In the genomic region with DNA sequence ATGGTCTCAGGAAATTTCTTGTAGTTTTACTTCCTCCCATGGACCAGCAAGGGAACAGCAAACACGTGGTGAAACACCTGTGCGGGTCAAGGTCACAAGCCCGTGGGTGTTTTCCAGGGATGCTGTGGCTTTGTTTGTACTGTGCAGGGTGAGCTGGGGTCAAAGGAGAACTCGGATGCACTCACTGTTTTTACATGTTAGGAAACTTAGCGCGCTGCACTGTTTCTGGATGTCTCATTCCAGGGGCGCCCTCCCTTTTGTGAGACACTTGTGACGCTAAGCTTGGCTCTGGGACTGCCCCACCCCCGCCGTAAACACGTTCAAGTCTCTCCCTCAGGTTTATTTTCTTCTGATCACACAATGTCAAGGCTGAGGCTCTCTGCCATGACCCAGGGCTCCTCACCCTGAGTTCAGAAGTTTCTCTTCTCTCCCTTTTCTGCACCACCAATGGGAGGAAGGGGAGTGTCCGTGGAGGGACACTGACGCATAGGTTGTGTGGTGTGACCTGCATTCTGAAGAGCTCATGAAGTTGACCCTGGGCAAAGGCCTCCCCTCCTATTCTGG, we compare ENCODE assay signal across 12 mouse cellular contexts. TPM values are rescaled to one million over a fixed set of nuclear protein-coding genes. Genes with fewer than 3 reads are reported as not detected.
DNase-seq lines count a peak whose midpoint lies in the region; ATAC-seq and TF ChIP-seq lines count a peak whose summit lies in the region.
"Had no signal": no experiment of that assay in that cellular context is flagged by ENCODE, and none has a peak within 500 bp of the region (broad histone marks: within the 10 kb centered on the region; RNA-seq: fewer than 3 reads in every experiment).

No protein-coding gene starts in this region.

- intact Hi-C loops in gastrocnemius, adult 2 months (cut with DNase I): no loop called here

- no peak overlapping the region for H3K9ac ChIP-seq in liver, embryonic 13.5 days

- peaks cover 23% of the 10 kb centered on the region for H3K4me1 ChIP-seq in kidney, adult 2 months (ENCODE audit: control insufficient read depth, insufficient read depth, low read length)
- H3K4me1 ChIP-seq in liver, embryonic 13.5 days (replicated peaks): no peaks in the 10 kb centered on the region; the same call in 1 of the 2 replicates
- no peaks in the 10 kb centered on the region for H3K4me1 ChIP-seq in cerebellum, adult 2 months (ENCODE audit: control insufficient read depth, insufficient read depth, low read length)

- no peaks in the 10 kb centered on the region for H3K9me3 ChIP-seq in liver, embryonic 13.5 days (replicated peaks)

- WGBS in kidney, adult 2 months: 21% methylated on average over 13 of the region's 13 CpGs
- 53% methylated on average over 13 of the region's 13 CpGs for WGBS in liver, embryonic 13.5 days (ENCODE audit: insufficient replicate concordance)
- WGBS in cerebellum, adult 2 months: 75% methylated on average over 13 of the region's 13 CpGs

- no peaks in the 10 kb centered on the region for H3K36me3 ChIP-seq in kidney, adult 2 months (ENCODE audit: control insufficient read depth, insufficient read depth, low read length)
- H3K36me3 ChIP-seq in liver, embryonic 13.5 days: no peaks in the 10 kb centered on the region

- H3K4me2 ChIP-seq in liver, embryonic 13.5 days: peak overlapping the region; percentile 21; the same call in 1 of the 2 replicates

- peak overlapping the region; percentile 3; the same call in 1 of the 2 replicates for H3K27ac ChIP-seq in gastrocnemius, adult 2 months
- H3K27ac ChIP-seq in kidney, adult 2 months (ENCODE audit: insufficient read depth, low read depth, low read length): peak overlapping the region; percentile 96
- H3K27ac ChIP-seq in liver, embryonic 13.5 days: peak overlapping the region; percentile 50
- H3K27ac ChIP-seq in cerebellum, adult 2 months (ENCODE audit: insufficient read depth, low read length): no peak overlapping the region

- TF ChIP-seq POLR2A in kidney, adult 2 months (IDR thresholded peaks at IDR 0.05; ENCODE audit: low read depth, low read length): no peak
- TF ChIP-seq POLR2A in cerebellum, adult 2 months (IDR thresholded peaks at IDR 0.05; ENCODE audit: borderline replicate concordance, insufficient read depth, low read length): no peak

- peak; percentile 76 for ATAC-seq in liver, embryonic 13.5 days (ENCODE audit: low read depth)
- ATAC-seq: intestine, postnatal 0 days had no signal

- no peak for TF ChIP-seq CTCF in gastrocnemius, adult 2 months (IDR thresholded peaks at IDR 0.05)
- no peak for TF ChIP-seq CTCF in kidney, adult 2 months (conservative IDR thresholded peaks at IDR 0.05; ENCODE audit: insufficient read depth, insufficient read length, low read depth, low read length)
- no peak for TF ChIP-seq CTCF in cerebellum, adult 2 months (IDR thresholded peaks at IDR 0.05; ENCODE audit: borderline replicate concordance, insufficient read depth, low read depth, low read length)

- peak; percentile 17 for DNase-seq in gastrocnemius, adult 2 months
- no peak for DNase-seq in gastrocnemius, postnatal 25 days
- DNase-seq in kidney, adult 2 months: peak; percentile 86
- no peak for DNase-seq in liver, embryonic 13.5 days
- peak; percentile 8 to 13 for DNase-seq in thymus, postnatal 10 days (ENCODE audit: low spot score in 2 of 2)
- no peak for DNase-seq in layer of hippocampus, postnatal 10 days (ENCODE audit: low spot score in 2 of 2)
- no peak for DNase-seq in cerebellum, adult 2 months
- DNase-seq in gastrocnemius, postnatal 10 days: no peak
- DNase-seq: heart, postnatal 10 days; left cerebral cortex, postnatal 4 days; right cerebral cortex, adult 18-20 months had no signal

- H3K4me3 ChIP-seq in gastrocnemius, adult 2 months: peak overlapping the region; percentile 23; the same call in 1 of the 2 replicates
- H3K4me3 ChIP-seq in kidney, adult 2 months (ENCODE audit: insufficient read depth, low read depth, low read length): no peak overlapping the region
- no peak overlapping the region for H3K4me3 ChIP-seq in liver, embryonic 13.5 days (replicated peaks)
- H3K4me3 ChIP-seq in cerebellum, adult 2 months (replicated peaks; ENCODE audit: insufficient read depth, low read depth, low read length): no peak overlapping the region

- no peaks in the 10 kb centered on the region for H3K27me3 ChIP-seq in kidney, adult 2 months (replicated peaks; ENCODE audit: control insufficient read depth, insufficient read depth, low read length)
- no peaks in the 10 kb centered on the region for H3K27me3 ChIP-seq in liver, embryonic 13.5 days
- H3K27me3 ChIP-seq in cerebellum, adult 2 months (ENCODE audit: control insufficient read depth, insufficient read depth, low read length): no peaks in the 10 kb centered on the region

RNA-seq across cellular contexts. Expression of a gene that starts 31.3 kb away (rescaled TPM):
- total RNA-seq in gastrocnemius, adult 2 months (2021): 1 to 10 TPM; 4.8 to 5.1 TPM
- total RNA-seq in gastrocnemius, postnatal 25 days (2021): 1 to 10 TPM; 5.6 to 6.9 TPM
- 129 and 168 TPM in 2 replicates for polyA plus RNA-seq in kidney, adult 2 months (2012; rRNA removed)
- polyA plus RNA-seq in liver, embryonic 13.5 days (2015; fragmentation: Nextera tagmentation; extraction: Ambion mirVana): 2.1 and 3.2 TPM in 2 replicates
- 1 to 10 TPM; 5.8 to 6.4 TPM for total RNA-seq in layer of hippocampus, postnatal 10 days (2021)
- polyA plus RNA-seq in cerebellum, adult 2 months (2012; rRNA removed): 4.9 TPM in 2 replicates
- total RNA-seq in gastrocnemius, postnatal 10 days (2021): 10 to 100 TPM; 11.4 to 13.2 TPM

Comparison
In these comparisons a context has a peak if more than half of its experiments do, and no peak if none do; other contexts are left out.
1. DNase-seq: peak in gastrocnemius, adult 2 months (single experiment), kidney, adult 2 months (single experiment) and thymus, postnatal 10 days (2 of 2); none in gastrocnemius, postnatal 25 days (single experiment), liver, embryonic 13.5 days (single experiment), layer of hippocampus, postnatal 10 days (0 of 2), cerebellum, adult 2 months (0 of 2) and gastrocnemius, postnatal 10 days (single experiment).